13 mouse cellular contexts compared by ENCODE assay signal in the genomic region with DNA sequence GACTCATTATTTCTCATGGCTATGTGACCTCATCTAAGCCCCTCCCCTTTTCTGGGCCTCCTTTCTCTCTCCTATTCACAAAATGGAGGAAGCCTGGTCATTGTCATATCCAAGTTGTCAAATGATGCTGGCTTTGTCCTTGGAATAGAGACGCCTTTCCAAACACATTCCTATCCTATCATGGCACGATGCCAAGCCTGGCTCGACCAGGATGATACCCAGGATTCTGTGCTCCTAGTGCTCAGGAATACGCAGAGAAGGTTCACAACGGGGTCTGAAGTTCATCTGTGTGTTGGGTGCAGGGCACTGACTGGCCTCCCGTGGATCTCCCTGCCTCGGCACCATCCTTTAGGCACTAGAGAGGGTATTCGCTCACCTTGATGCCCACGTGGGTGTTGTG. TPM values are rescaled to one million over a fixed set of nuclear protein-coding genes. Genes with fewer than 3 reads are reported as not detected.
"Had no signal": no experiment of that assay in that cellular context is flagged by ENCODE, and none has a peak within 500 bp of the region (broad histone marks: within the 10 kb centered on the region; RNA-seq: fewer than 3 reads in every experiment).

No protein-coding gene starts in this region.

- H3K4me3 ChIP-seq: limb, embryonic 10.5 days; liver, embryonic 15.5 days; megakaryocyte, embryonic 14.5 days; midbrain, embryonic 12.5 days; neural tube, embryonic 15.5 days had no signal

- H3K36me3 ChIP-seq: limb, embryonic 10.5 days; liver, embryonic 15.5 days; midbrain, embryonic 12.5 days; neural tube, embryonic 15.5 days had no signal

- H3K4me1 ChIP-seq: liver, embryonic 15.5 days; midbrain, embryonic 12.5 days; neural tube, embryonic 15.5 days had no signal

- H3K4me2 ChIP-seq: liver, embryonic 11.5 days; liver, embryonic 15.5 days; midbrain, embryonic 12.5 days; neural tube, embryonic 15.5 days had no signal

- H3K9ac ChIP-seq: liver, embryonic 15.5 days; midbrain, embryonic 12.5 days; neural tube, embryonic 15.5 days had no signal

- H3K9me3 ChIP-seq: limb, embryonic 10.5 days; liver, embryonic 15.5 days; megakaryocyte, embryonic 14.5 days; midbrain, embryonic 12.5 days; neural tube, embryonic 15.5 days had no signal

- DNase-seq: lung, adult 2 months; lung, postnatal 10 days; right cerebral cortex, postnatal 4 days; spleen, adult 18-20 months; thymus, postnatal 36 days had no signal

- H3K27ac ChIP-seq: kidney, postnatal 0 days; limb, embryonic 10.5 days; liver, embryonic 15.5 days; macrophage; midbrain, embryonic 12.5 days; neural tube, embryonic 15.5 days had no signal

- H3K27me3 ChIP-seq: neural tube, embryonic 15.5 days had no signal

RNA-seq across cellular contexts. Expression of gene Wnt9b, which starts 18.0 kb away (rescaled TPM):
- polyA plus RNA-seq: macrophage had no signal

RNA-seq across cellular contexts. Expression of gene Wnt3, which starts 42.4 kb away (rescaled TPM):
- polyA plus RNA-seq: liver, embryonic 15.5 days; macrophage had no signal
